Mouse (Mus musculus) spleen, adult 18-20 months (tissue): ENCODE measurements around the gene Gjd3.

Source experiments
- DNase-seq, 2 experiments: peaks; one replicate each; pipeline ENCODE4 v3.0.0; 2022; ENCODE audit warnings: mixed read lengths in 2 of 2

Gene Gjd3

DNA sequence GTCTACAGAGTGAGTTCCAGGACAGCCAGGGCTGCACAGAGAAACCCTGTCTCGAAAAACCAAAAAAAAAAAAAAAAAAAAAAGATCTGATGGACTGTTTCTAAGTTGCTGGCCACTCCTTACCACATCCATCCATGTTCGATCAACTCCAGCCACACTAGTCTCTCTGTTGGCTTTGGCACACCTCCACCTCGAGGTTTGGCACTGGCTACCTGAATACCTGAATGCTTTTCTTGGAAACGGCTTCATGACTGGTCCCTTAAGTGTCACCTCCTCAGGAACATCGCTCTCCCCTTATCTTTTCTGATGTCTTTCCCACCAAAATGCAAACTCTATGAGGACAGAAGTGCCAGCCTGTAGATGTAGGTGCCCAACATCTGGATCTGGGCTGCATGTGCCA is 3.5 kb downstream of the Gjd3 start:
- DNase-seq, result no peak

DNA sequence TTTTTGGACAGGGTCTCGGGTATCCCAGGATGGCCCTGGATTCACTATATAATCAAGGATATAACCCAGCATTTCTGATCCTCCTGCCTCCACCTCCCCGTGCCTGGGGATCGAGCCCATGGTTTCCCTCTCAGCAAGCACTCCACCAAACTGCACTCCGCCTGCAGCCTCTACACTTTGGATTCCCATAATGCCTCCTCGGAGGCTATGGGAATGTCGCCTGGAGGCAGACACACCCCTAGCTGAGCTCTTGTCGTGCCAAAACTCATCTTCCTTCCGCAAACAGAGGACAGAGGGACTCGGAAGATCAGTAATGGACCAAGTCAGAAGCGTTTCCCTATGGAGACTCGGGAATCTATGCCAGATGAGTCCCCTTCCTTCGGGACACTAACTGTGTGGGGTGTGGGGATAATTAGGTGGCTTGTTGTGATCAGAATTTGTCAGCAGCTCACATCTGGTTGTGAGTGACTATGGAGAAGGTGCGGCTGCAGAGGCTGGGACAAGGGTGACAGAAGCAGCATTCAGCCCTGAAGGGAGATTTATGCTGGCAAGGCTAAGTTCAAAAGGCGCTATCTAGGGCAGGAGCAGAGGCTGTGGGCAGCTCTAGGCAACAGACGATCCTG is 4.2 kb downstream of the Gjd3 start:
- DNase-seq, result no peak

DNA sequence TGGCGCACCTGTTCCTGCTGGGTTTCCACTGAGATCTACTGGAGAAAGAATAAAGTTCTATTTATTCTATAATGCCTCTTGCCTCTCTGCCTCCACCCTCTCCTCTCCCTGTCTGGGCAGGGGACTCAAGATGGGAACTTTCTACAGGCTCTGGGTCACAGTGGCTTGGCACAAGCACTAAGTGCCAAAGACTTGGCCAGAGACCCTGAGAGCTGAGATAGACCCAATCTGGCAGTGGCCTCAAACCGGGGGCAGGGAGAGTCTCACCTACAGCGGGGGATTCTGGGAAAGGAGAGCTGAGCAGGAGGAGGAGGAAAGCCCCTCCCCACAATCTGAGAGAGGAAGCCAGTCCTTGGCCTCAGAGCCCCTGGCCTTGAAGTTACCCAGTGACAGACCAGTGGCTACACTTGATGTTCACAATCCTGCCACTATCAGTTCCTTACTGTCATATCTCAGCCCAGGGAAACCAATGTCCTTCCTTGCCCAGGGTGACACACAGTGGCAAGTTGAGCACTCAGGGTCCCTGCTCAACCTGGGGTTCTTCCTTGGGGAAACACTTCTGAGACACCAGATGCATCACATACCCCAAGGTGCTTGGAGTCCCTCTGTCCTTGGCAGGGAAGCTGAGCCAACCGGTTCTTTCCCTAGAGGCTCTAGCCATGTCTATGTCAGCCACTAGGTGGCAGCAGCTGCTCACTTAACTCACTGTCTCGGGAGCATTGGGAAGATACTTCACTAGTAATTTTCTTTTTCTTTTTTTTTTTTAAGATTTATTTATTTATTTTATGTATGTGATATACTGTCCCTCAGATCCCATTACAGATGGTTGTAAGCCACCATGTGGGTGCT is 7.7 kb downstream of the Gjd3 start:
- DNase-seq, result peak; percentile 46 to 72

DNA sequence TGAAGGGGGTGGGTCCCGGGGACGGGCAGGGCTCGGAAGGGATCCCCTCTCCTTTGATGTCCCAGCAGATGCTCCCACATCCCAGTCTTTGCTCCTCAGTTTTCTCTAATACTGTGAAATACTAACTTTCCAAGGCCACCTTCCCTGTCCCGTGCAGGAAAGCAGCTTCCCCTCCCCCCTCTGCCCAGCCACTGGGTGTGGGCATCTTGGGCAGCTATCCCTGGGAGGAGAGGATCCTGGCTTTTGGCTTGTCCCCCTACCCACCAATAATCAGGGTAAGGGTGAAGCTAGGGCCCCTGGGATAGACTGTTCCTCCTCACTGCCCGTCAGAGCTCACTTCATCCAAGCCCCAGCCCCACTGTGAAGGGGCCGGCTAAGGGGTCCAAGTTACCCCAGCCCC is 8.6 kb downstream of the Gjd3 start:
- no peak for DNase-seq

- DNase-seq, result no peak
These were observed 9.2 kb downstream of the Gjd3 start for GRCm38 (mm10) chr11:98973584-98973983.

- no peak for DNase-seq
These were observed 9.9 kb downstream of the Gjd3 start for GRCm38 (mm10) chr11:98972801-98973360.

DNA sequence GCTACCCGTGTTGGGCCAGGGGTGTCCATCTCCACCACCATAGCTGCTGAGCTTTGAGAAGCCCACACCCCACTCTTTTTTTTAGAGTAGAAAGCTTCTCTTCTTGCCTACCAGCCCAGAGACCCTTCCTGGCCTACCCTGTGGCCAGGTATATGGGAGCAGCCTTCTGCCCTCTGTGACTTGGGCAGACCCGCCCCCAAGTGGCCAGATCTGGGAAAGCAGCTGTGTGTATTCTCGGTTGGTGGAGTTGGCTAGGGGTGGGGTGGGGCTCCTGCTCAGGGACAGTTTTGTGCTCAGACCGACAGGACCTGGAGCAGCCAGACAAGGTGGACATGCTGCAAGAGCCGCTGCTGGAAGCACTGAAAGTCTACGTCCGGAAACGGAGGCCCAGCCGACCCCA is 10.6 kb downstream of the Gjd3 start:
- DNase-seq, result peak; percentile 73 to 90

GRCm38 (mm10) chr11:98971316-98972031 is 11.3 kb downstream of the Gjd3 start:
- peak in 1 of 2 experiments; percentile 11 for DNase-seq

- no peak for DNase-seq
These were observed 12.5 kb downstream of the Gjd3 start for GRCm38 (mm10) chr11:98970191-98970925.

- no peak for DNase-seq
These were observed 13.3 kb downstream of the Gjd3 start for GRCm38 (mm10) chr11:98969496-98969927.

DNA sequence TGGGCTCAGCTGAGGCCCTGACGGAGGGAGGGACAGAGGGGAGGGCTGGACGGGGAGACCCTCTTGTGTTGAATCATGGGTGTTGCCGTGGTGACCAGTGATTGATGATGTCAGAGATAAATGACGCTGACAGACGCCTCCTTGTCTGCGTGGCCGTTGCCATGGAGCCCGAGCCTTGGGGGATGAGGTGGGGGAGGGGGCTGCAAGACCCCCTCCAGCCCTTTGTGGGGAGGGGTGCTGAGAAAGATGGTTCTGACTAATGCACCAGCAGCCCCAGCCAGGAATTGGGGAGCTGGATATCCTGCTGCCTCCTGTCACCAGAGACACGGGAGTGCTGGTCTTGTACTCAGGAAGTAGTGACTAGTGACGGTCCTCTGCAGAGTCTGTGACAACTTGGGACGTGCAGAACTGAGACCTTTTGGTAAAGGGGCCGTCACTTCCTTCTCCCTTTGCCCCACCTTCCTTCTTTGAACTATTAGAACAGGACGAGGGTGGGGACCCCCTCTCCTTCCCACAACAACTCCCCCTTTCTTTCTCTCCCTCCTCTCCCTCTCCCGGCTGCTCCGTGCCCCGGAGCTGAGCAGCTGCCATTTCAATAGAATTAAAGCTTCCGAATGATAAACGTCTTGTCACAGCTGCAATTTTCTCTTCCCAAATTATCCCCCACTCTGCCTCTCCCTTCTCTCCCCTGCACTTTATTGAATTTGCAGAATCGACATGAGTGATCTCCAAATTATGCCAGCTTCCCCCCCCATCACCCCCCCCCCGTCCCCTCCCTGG is 13.9 kb downstream of the Gjd3 start:
- no peak for DNase-seq

DNA sequence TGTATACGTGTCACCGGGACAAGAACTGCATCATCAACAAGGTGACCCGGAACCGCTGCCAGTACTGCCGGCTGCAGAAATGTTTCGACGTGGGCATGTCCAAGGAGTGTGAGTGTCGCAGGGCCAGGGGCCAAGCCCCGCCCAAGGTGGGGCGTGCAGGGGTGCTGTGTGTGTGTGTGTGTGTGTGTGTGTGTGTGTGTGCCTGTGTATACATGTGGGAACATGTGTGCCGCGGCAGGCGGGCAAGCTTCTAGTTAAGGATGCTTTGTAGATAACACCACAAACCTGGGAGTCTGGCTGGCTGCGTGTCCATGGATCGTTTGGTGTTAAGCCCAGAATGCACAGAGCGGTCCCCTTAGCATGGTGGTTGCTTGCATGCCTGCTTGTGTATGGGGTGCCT is 14.7 kb downstream of the Gjd3 start:
- DNase-seq, result no peak

DNA sequence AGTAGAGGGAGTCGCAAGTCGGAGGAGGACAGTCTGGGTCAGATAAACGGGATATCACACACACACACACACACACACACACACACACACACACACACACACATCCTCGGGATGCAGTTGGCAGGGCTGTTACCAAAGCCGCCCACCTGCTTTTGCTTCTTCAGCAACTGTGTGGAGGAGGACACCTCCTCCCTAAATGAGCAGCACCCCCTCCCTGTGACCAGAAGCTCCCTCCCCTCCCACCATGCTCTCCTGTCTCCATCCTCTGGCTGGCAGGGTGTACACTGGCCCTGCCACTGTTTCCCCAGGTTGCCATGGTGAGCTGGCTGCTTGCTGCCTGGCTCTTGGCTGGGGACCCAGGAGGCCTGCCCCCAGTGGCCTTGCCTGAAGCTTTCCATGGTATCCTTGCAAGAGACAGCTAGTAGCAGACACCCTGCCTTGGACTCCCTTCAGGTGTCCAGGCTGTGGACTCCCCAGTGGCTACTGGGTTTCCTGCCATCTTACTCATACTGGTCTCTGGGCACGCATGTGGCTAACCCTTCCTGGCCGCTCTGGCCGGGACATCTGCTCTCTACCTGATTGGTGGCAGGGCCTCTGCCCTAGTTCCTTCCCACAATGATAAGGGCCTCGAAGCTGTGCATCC is 16.2 kb downstream of the Gjd3 start:
- peak in 1 of 2 experiments; percentile 13 for DNase-seq

DNA sequence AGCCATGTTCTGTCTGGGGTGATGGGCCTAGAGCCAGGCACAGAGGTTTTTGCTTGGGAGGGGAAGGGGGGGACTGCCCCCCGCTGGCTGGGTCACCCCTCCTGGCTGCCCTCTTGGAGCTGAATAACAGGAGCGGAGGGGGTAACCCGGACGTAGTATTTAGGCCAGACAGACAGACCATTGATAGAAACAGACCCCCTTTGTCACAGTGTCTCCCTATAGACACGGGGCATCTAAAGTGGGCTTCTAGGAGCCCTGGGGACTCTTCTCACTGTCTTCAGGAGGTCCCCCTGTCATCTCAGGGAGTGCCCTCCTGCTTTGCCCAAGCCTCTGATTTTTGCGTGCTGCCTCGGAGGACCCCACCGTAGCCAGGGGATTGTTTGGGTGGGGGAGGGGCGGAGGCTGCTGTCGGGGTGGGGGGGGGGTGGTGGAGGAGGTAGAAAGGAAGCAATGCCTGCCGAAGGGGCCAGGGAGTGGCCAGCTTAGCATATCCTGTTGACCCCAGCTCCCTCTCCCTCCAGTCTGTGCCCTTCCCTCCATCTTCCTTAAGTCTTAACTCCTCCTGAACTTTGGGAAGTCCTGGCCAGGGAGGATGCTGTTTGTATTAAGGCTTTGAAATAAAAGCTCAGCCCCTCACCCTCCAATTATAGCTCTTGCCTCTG is 17.3 kb downstream of the Gjd3 start:
- DNase-seq, result no peak

DNA sequence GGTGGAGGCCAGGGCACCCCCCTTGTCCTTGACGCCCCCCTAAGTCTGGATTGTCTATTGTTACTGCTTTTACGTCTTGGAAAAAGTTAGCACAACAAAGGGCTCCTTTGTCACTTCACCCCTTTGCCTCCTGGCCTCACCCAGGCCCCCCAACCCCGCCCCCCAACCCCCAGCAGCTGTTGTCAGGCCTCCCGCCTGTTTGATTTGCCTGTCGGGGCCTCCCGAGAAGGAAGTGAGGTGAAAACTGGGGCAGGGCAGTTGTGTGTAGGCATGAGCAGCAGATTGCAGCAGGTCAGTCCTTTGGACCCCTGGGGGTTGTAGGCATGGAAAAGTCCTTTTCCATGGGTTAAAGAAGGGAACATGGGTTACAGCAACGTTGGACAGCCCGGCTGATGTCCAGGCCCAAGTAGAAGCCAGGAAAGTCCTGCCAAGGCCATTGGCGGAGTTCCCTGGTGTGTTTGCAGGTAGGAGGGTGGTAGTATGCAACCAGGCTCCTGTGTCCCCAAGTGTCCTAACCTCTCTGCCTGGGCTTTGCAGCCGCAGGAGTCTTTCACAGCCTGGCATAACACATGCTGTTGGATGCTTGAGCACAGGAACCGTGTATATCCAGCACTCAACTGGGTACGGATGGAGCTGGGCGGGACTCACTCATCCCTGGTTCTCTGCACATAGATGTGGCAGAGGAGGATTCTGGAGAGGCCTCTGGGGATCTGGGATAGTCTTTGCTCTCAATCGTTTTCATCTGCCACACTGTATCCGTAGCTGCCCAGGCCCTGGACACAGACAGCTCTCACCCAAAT is 18.0 kb downstream of the Gjd3 start:
- no peak for DNase-seq

DNA sequence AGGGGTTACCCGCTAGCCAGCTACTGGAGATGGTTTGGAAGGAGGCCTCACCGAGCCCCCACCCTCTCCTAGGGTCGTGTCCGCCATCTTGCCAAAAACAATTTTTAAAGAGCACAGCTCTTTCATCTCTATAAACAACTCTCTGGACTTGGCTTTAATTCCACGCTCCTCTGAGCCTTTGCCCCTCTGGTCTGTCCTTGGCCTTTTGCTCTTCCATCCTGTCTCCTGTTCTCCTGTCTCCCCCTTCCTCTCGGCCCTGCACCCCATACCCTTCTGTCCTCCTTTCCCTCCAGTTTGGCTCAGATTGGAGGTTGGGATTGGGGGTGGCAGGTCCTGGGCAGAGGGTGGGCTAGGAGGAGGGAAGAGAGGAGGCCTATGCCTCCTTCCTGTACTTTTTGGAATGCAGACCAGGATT is 18.6 kb downstream of the Gjd3 start:
- no peak for DNase-seq

GRCm38 (mm10) chr11:98963191-98964021 is 19.4 kb downstream of the Gjd3 start:
- DNase-seq, result peak; percentile 55 to 64

DNA sequence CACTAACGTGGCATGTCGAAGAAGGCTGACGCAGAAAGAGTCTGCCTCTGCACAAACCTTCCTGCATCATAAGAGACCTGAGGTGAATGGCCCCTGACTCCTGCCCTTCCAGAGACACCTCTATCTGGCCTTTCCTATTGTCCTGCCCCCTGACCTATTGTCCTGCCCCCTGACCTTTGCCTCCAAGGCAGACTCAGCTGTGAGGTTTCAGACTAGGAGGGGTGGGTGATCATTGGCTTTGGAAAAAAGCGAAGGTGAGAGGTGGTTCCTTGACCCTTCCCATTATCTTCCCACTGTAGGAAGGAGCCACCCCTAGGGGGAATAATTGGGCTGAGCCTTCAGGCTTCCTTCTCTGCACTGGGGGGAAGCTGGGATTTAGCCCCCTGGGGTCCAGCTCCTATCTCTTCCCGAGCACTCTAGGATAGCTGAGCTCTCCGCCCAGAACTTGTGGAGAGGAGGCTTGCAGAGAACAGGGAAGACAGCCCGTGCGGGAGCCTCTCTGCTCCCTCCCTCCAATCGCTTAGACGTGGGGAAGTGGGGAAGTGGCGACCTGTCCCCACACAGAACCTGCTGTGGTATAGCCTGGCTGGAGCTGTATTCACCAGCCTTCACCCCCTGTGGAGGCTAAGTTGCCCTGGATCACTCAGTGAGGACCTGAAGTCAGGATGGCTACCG is 20.3 kb downstream of the Gjd3 start:
- DNase-seq, result peak in 1 of 2 experiments; percentile 2
